Mouse (Mus musculus): Measurements from ENCODE around the gene Fbxl13. TPM values are rescaled to one million over a fixed set of nuclear protein-coding genes. Genes with fewer than 3 reads are reported as not detected.

Fbxl13 gene
- polyA plus RNA-seq, 1 experiment: 0.19 TPM

- Histone ChIP-seq H3K79me2 (ENCODE audit: control insufficient read depth, insufficient read depth) (no peaks in the 10 kb centered on the region), H3K4me2 (ENCODE audit: low read depth) (peak overlapping the region; percentile 85), H3K36me3 (ENCODE audit: control insufficient read depth, insufficient read depth) (no peaks in the 10 kb centered on the region), H3K27me3 (ENCODE audit: control insufficient read depth, insufficient read depth, insufficient read length) (no peaks in the 10 kb centered on the region), H3K4me3 (no peak overlapping the region), H3ac (ENCODE audit: control insufficient read depth, insufficient read length) (no peak overlapping the region)
- TF ChIP-seq TCF3 (IDR thresholded peaks at IDR 0.05; ENCODE audit: insufficient read length, low read depth) (no peak), MYOG (IDR thresholded peaks at IDR 0.05; ENCODE audit: control insufficient read depth in 1 of 3, insufficient read depth in 1 of 3, insufficient read length in 2 of 3, low read depth in 2 of 3) (no peak), CEBPB (IDR thresholded peaks at IDR 0.05; ENCODE audit: insufficient read depth, poor library complexity, severe bottlenecking) (no peak), USF1 (IDR thresholded peaks at IDR 0.05; ENCODE audit: low read depth) (no peak), TCF12 (IDR thresholded peaks at IDR 0.05; ENCODE audit: insufficient read depth, poor library complexity, severe bottlenecking) (no peak)
Observed at GRCm38 (mm10) chr5:21492213-21492612, 153.2 kb downstream of the Fbxl13 start.

GRCm38 (mm10) chr5:21491469-21491868, 154.0 kb downstream of the Fbxl13 start:
- no peaks in the 10 kb centered on the region for H3K36me3 ChIP-seq (ENCODE audit: control insufficient read depth, insufficient read depth)
- no peaks in the 10 kb centered on the region for H3K79me2 ChIP-seq (ENCODE audit: control insufficient read depth, insufficient read depth)
- no peak for TF ChIP-seq SRF (IDR thresholded peaks at IDR 0.05; ENCODE audit: control insufficient read depth, insufficient read length, low read depth)
- no peak for TF ChIP-seq REST (IDR thresholded peaks at IDR 0.05; ENCODE audit: insufficient read depth, insufficient read length)
- no peak for TF ChIP-seq CEBPB (IDR thresholded peaks at IDR 0.05; ENCODE audit: insufficient read depth, poor library complexity, severe bottlenecking)
- TF ChIP-seq TCF12 (IDR thresholded peaks at IDR 0.05; ENCODE audit: insufficient read depth, poor library complexity, severe bottlenecking): no peak
- TF ChIP-seq MYOD1 (IDR thresholded peaks at IDR 0.05; ENCODE audit: control insufficient read depth in 1 of 3, insufficient read length in 2 of 3, low read depth in 2 of 3): no peak
- TF ChIP-seq MYOG (IDR thresholded peaks at IDR 0.05; ENCODE audit: control insufficient read depth in 1 of 3, insufficient read depth in 1 of 3, insufficient read length in 2 of 3, low read depth in 2 of 3): no peak
- no peak for TF ChIP-seq POLR2AphosphoS2 (IDR thresholded peaks at IDR 0.05; ENCODE audit: insufficient read length, low read depth)
- H3K4me3 ChIP-seq: no peak overlapping the region
- H3K27me3 ChIP-seq (ENCODE audit: control insufficient read depth, insufficient read depth, insufficient read length): no peaks in the 10 kb centered on the region
- H3ac ChIP-seq (ENCODE audit: control insufficient read depth, insufficient read length): no peak overlapping the region
- peak overlapping the region; percentile 85 for H3K4me2 ChIP-seq (ENCODE audit: low read depth)

DNA sequence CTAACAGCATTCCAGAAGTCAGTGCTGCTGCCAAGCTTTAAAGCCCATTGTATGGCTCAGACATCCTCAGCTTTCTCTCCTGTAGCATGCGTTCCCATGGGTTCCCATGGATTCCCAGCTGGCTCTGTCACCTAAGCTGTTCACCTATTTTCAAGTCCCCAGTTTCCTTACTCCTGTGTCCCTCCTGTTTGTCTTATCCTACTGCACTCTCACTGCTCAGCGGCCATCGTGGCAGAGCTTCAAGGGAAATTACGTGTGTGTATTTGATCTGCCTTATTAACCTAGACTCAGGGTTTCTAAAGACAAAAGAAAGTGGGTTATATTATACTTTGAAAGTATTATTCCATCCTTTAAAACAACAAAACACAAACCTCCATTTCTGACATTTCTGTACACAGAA, 156.3 kb downstream of the Fbxl13 start:
- no peak overlapping the region for H3K4me3 ChIP-seq
- TF ChIP-seq POLR2A (IDR thresholded peaks at IDR 0.05; ENCODE audit: insufficient read length, low read depth) (no peak), MYOG (IDR thresholded peaks at IDR 0.05; ENCODE audit: control insufficient read depth in 1 of 3, insufficient read depth in 1 of 3, insufficient read length in 2 of 3, low read depth in 2 of 3) (no peak), CEBPB (IDR thresholded peaks at IDR 0.05; ENCODE audit: insufficient read depth, poor library complexity, severe bottlenecking) (no peak), SRF (IDR thresholded peaks at IDR 0.05; ENCODE audit: control insufficient read depth, insufficient read length, low read depth) (no peak), TCF12 (IDR thresholded peaks at IDR 0.05; ENCODE audit: insufficient read depth, poor library complexity, severe bottlenecking) (no peak), E2F4 (IDR thresholded peaks at IDR 0.05; ENCODE audit: insufficient read depth) (no peak)
- no peak overlapping the region for H3ac ChIP-seq (ENCODE audit: control insufficient read depth, insufficient read length)
- no peaks in the 10 kb centered on the region for H3K79me2 ChIP-seq (ENCODE audit: control insufficient read depth, insufficient read depth)
- no peak overlapping the region for H3K4me2 ChIP-seq (ENCODE audit: low read depth)
- H3K36me3 ChIP-seq (ENCODE audit: control insufficient read depth, insufficient read depth): no peaks in the 10 kb centered on the region
- no peaks in the 10 kb centered on the region for H3K27me3 ChIP-seq (ENCODE audit: control insufficient read depth, insufficient read depth, insufficient read length)

- Histone ChIP-seq H3K4me3 (no peak overlapping the region), H3K36me3 (ENCODE audit: control insufficient read depth, insufficient read depth) (no peaks in the 10 kb centered on the region), H3K4me2 (ENCODE audit: low read depth) (no peak overlapping the region), H3ac (ENCODE audit: control insufficient read depth, insufficient read length) (no peak overlapping the region), H3K79me2 (ENCODE audit: control insufficient read depth, insufficient read depth) (no peaks in the 10 kb centered on the region), H3K27me3 (ENCODE audit: control insufficient read depth, insufficient read depth, insufficient read length) (no peaks in the 10 kb centered on the region)
- TF ChIP-seq USF1 (IDR thresholded peaks at IDR 0.05; ENCODE audit: low read depth) (no peak), E2F4 (IDR thresholded peaks at IDR 0.05; ENCODE audit: insufficient read depth) (no peak), TCF3 (IDR thresholded peaks at IDR 0.05; ENCODE audit: insufficient read length, low read depth) (no peak), SRF (IDR thresholded peaks at IDR 0.05; ENCODE audit: control insufficient read depth, insufficient read length, low read depth) (no peak), MAX (IDR thresholded peaks at IDR 0.05; ENCODE audit: low read depth) (no peak), TCF12 (IDR thresholded peaks at IDR 0.05; ENCODE audit: insufficient read depth, poor library complexity, severe bottlenecking) (no peak), CEBPB (IDR thresholded peaks at IDR 0.05; ENCODE audit: insufficient read depth, poor library complexity, severe bottlenecking) (no peak)
Observed at GRCm38 (mm10) chr5:21488506-21488905, 156.9 kb downstream of the Fbxl13 start.

DNA sequence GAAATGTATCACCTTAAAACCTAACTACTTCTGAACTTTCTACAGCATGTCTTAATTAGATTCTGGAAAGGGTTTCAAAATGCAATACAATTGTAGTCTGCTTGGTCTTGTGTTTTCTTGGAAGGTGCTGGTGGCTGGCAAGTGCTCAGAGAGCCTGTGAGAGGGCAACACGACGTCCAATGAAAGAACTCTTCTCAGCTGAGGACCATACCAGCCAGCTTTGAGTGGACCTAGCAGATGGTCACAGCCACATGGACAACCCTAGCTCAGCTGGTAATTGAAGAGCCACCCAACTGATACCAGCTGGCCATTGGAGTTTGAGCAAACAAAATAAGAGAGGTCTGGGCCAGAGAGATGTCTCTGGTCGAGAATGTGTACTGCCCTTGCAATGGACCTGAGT, 157.7 kb downstream of the Fbxl13 start:
- H3K36me3 ChIP-seq (ENCODE audit: control insufficient read depth, insufficient read depth): no peaks in the 10 kb centered on the region
- no peaks in the 10 kb centered on the region for H3K79me2 ChIP-seq (ENCODE audit: control insufficient read depth, insufficient read depth)
- no peak overlapping the region for H3K4me3 ChIP-seq
- peak overlapping the region; percentile 65 for H3K4me2 ChIP-seq (ENCODE audit: low read depth)
- no peak overlapping the region for H3ac ChIP-seq (ENCODE audit: control insufficient read depth, insufficient read length)
- no peaks in the 10 kb centered on the region for H3K27me3 ChIP-seq (ENCODE audit: control insufficient read depth, insufficient read depth, insufficient read length)
- TF ChIP-seq MYOD1 (IDR thresholded peaks at IDR 0.05; ENCODE audit: control insufficient read depth in 1 of 3, insufficient read length in 2 of 3, low read depth in 2 of 3): peak; percentile 45 to 80 (median 52)
- no peak for TF ChIP-seq CEBPB (IDR thresholded peaks at IDR 0.05; ENCODE audit: insufficient read depth, poor library complexity, severe bottlenecking)
- peak in 1 of 3 experiments; percentile 40 for TF ChIP-seq MYOG (IDR thresholded peaks at IDR 0.05; ENCODE audit: control insufficient read depth in 1 of 3, insufficient read depth in 1 of 3, insufficient read length in 2 of 3, low read depth in 2 of 3)
- TF ChIP-seq REST (IDR thresholded peaks at IDR 0.05; ENCODE audit: insufficient read depth, insufficient read length): no peak
- no peak for TF ChIP-seq E2F4 (IDR thresholded peaks at IDR 0.05; ENCODE audit: insufficient read depth)
- TF ChIP-seq TCF12 (IDR thresholded peaks at IDR 0.05; ENCODE audit: insufficient read depth, poor library complexity, severe bottlenecking): no peak

Data from myocyte (in vitro differentiated cells).